In the genomic region with DNA sequence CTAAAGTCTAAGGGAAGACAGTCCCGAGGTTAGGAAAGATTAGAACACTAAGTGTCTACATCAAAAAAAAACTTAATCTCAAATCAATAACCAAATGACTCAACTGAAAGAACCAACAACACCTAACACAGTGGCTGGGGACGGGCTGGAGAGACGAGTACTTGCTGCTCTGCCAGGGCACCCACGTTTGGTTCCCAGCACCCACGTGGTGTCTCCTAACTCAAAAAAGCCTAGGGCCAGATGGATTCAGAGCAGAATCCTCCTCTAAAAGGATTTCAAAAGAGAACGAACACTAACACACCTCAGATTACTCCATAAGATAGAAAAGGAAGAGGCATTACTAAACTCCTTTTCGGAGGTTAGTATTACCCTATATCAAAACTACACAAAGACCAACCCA, we compare ENCODE assay signal across 18 mouse cellular contexts. TPM values are rescaled to one million over a fixed set of nuclear protein-coding genes. Genes with fewer than 3 reads are reported as not detected.
A peak's percentile ranks its signal among the peaks of the same experiment; 100 is the strongest.
DNase-seq lines count a peak whose midpoint lies in the region; ATAC-seq lines count a peak whose summit lies in the region.
"Had no signal": no experiment of that assay in that cellular context is flagged by ENCODE, and none has a peak within 500 bp of the region (broad histone marks: within the 10 kb centered on the region; RNA-seq: fewer than 3 reads in every experiment).

No protein-coding gene starts in this region.

- H3K27me3 ChIP-seq in midbrain, embryonic 16.5 days (ENCODE audit: control insufficient read depth, insufficient read depth, low read depth, low read length), result no peaks in the 10 kb centered on the region
- H3K27me3 ChIP-seq: forebrain, embryonic 15.5 days had no signal

- H3K9ac ChIP-seq in midbrain, embryonic 16.5 days (ENCODE audit: low read depth, low read length), result no peak overlapping the region
- H3K9ac ChIP-seq: embryonic facial prominence, embryonic 12.5 days; forebrain, embryonic 13.5 days; forebrain, embryonic 15.5 days; forebrain, postnatal 0 days had no signal

- H3K4me2 ChIP-seq in midbrain, embryonic 16.5 days (ENCODE audit: low read length), result no peak overlapping the region
- H3K4me2 ChIP-seq: embryonic facial prominence, embryonic 12.5 days; forebrain, embryonic 13.5 days; forebrain, embryonic 15.5 days had no signal

- peak; percentile 34 for DNase-seq in layer of hippocampus, adult 9-11 months
- no peak for DNase-seq in layer of hippocampus, adult 11-12 months (ENCODE audit: low spot score)
- DNase-seq in brain, adult 2 months (ENCODE audit: low read depth, low spot score), result peak; percentile 63
- peak; percentile 36 for DNase-seq in telencephalon, adult 2 months (ENCODE audit: low read depth, low spot score)
- DNase-seq: adrenal gland, adult 2 months; adrenal gland, postnatal 10 days; adrenal gland, postnatal 25 days; cerebellum, adult 11-12 months; cerebellum, adult 2 months; cerebellum, adult 9-10 months; cerebellum, postnatal 10 days; cerebellum, postnatal 25 days; forebrain, postnatal 0 days had no signal

- H3K27ac ChIP-seq in midbrain, embryonic 16.5 days (ENCODE audit: low read length), result no peak overlapping the region
- H3K27ac ChIP-seq: embryonic facial prominence, embryonic 10.5 days; embryonic facial prominence, embryonic 12.5 days; forebrain, embryonic 13.5 days; forebrain, embryonic 15.5 days had no signal

- no peaks in the 10 kb centered on the region for H3K9me3 ChIP-seq in midbrain, embryonic 16.5 days (replicated peaks; ENCODE audit: control insufficient read depth, low read length, poor library complexity, severe bottlenecking)
- H3K9me3 ChIP-seq: embryonic facial prominence, embryonic 10.5 days; embryonic facial prominence, embryonic 12.5 days; forebrain, embryonic 13.5 days; forebrain, embryonic 15.5 days had no signal

- 87% methylated on average over 7 of the region's 7 CpGs for WGBS in midbrain, embryonic 16.5 days

- ATAC-seq in midbrain, embryonic 16.5 days, result no peak
- ATAC-seq: forebrain, embryonic 13.5 days; forebrain, embryonic 15.5 days; forebrain, postnatal 0 days had no signal

- H3K4me1 ChIP-seq in midbrain, embryonic 16.5 days (ENCODE audit: control insufficient read depth, insufficient read depth, low read length), result peaks cover 12% of the 10 kb centered on the region
- H3K4me1 ChIP-seq: embryonic facial prominence, embryonic 12.5 days had no signal

- H3K4me3 ChIP-seq in midbrain, embryonic 16.5 days (ENCODE audit: low read depth, low read length), result no peak overlapping the region
- H3K4me3 ChIP-seq: embryonic facial prominence, embryonic 10.5 days; embryonic facial prominence, embryonic 12.5 days; forebrain, embryonic 13.5 days; forebrain, embryonic 15.5 days had no signal

- H3K36me3 ChIP-seq in midbrain, embryonic 16.5 days (ENCODE audit: control insufficient read depth, insufficient read depth, low read length), result no peaks in the 10 kb centered on the region
- H3K36me3 ChIP-seq: embryonic facial prominence, embryonic 10.5 days; embryonic facial prominence, embryonic 12.5 days; forebrain, embryonic 15.5 days had no signal

RNA-seq across cellular contexts. Expression of a gene that starts 47.4 kb away (rescaled TPM):
- polyA plus RNA-seq in midbrain, embryonic 16.5 days (2015; fragmentation: Nextera tagmentation; extraction: Ambion mirVana), result 77.4 and 88.9 TPM in 2 replicates

RNA-seq across cellular contexts. Expression of a gene that starts 47.5 kb away (rescaled TPM):
- polyA plus RNA-seq in midbrain, embryonic 16.5 days (2015; fragmentation: Nextera tagmentation; extraction: Ambion mirVana), result 63.8 and 64.3 TPM in 2 replicates
